Mouse (Mus musculus) bone marrow, adult 2 months (tissue): ENCODE results near the gene Cdyl.

ENCODE experiments used
- CTCF ChIP-seq: fragments of 200-500 bp; IDR thresholded peaks from 2 replicates; pipeline ENCODE4 v1.5.1; 2011; ENCODE audit warnings: low read length, control low read depth; ENCODE audit not compliant: control insufficient read depth, insufficient read depth
- POLR2A ChIP-seq: fragments of 200-500 bp; IDR thresholded peaks from 2 replicates; pipeline ENCODE4 v1.6.1; 2011; ENCODE audit warnings: low read depth, mild to moderate bottlenecking, control low read depth, low read length, borderline replicate concordance; ENCODE audit not compliant: control insufficient read depth

- TF ChIP-seq CTCF (no peak), POLR2A (no peak)
Observed at GRCm38 (mm10) chr13:35652851-35653250, 6.8 kb upstream of the Cdyl start.
